Mouse (Mus musculus) midbrain, embryonic 11.5 days (tissue): ENCODE results near the gene Chchd6. TPM values are rescaled to one million over a fixed set of nuclear protein-coding genes. Genes with fewer than 3 reads are reported as not detected.
A peak's percentile ranks its signal among the peaks of the same experiment; 100 is the strongest.

ENCODE experiments used
- ATAC-seq: fragments of 200-750 bp; cut with Nextera tagmentation; 2 replicates; pipeline ENCODE4 v1.8.0; 2017; ENCODE audit warnings: moderate TSS enrichment, moderate library complexity; ENCODE audit not compliant: low FRiP score
- DNase-seq: peaks from one replicate; pipeline ENCODE4 v3.0.0; 2015; ENCODE audit warnings: low spot score; ENCODE audit errors: missing footprints
- H3K27ac ChIP-seq: fragments of 300-500 bp; sonication (generic); 2 replicates; pipeline ENCODE4 v1.5.1; 2014; ENCODE audit warnings: low read depth, low read length
- H3K27me3 ChIP-seq: fragments of 300-500 bp; sonication (generic); 2 replicates; pipeline ENCODE4 v1.6.1; 2014; ENCODE audit warnings: mild to moderate bottlenecking, low read length, moderate library complexity, mixed read lengths; ENCODE audit not compliant: control insufficient read depth, insufficient read depth
- H3K36me3 ChIP-seq: fragments of 300-500 bp; sonication (generic); 2 replicates; pipeline ENCODE4 v1.6.1; 2014; ENCODE audit warnings: mild to moderate bottlenecking, low read length, moderate library complexity, mixed read lengths; ENCODE audit not compliant: control insufficient read depth, insufficient read depth
- H3K4me1 ChIP-seq: fragments of 300-500 bp; sonication (generic); 2 replicates; pipeline ENCODE4 v1.6.1; 2014; ENCODE audit warnings: low read length; ENCODE audit not compliant: control insufficient read depth, insufficient read depth
- H3K4me2 ChIP-seq: fragments of 300-500 bp; sonication (generic); 2 replicates; pipeline ENCODE4 v1.6.1; 2014; ENCODE audit warnings: mild to moderate bottlenecking, moderate library complexity
- H3K4me3 ChIP-seq: fragments of 300-500 bp; sonication (generic); 2 replicates; pipeline ENCODE4 v1.5.1; 2014; ENCODE audit warnings: low read depth, low read length
- H3K9ac ChIP-seq: fragments of 300-500 bp; sonication (generic); 2 replicates; pipeline ENCODE4 v1.6.1; 2014; ENCODE audit warnings: low read length
- H3K9me3 ChIP-seq: fragments of 300-500 bp; sonication (generic); 2 replicates; pipeline ENCODE4 v1.6.1; 2016; ENCODE audit warnings: low read length; ENCODE audit not compliant: control insufficient read depth
- WGBS: fragments of 180-500 bp; shearing (Covaris S2); extraction: QIAGEN DNeasy Blood & Tissue Kit; methylation state at CpG from one replicate; pipeline ENCODE4 v1.1.7; 2014; 5-methylcytosine and 5-hydroxymethylcytosine counted together
- polyA plus RNA-seq: library from polyadenylated mRNA; unstranded; fragments of >200 nt; fragmentation: Nextera tagmentation; extraction: Ambion mirVana; gene quantifications from 2 replicates; pipeline ENCODE4 v1.2.1, GENCODE M21; 2014

Chchd6 gene
- polyA plus RNA-seq, 1 experiment from 2014 or later, result 103 TPM

DNA sequence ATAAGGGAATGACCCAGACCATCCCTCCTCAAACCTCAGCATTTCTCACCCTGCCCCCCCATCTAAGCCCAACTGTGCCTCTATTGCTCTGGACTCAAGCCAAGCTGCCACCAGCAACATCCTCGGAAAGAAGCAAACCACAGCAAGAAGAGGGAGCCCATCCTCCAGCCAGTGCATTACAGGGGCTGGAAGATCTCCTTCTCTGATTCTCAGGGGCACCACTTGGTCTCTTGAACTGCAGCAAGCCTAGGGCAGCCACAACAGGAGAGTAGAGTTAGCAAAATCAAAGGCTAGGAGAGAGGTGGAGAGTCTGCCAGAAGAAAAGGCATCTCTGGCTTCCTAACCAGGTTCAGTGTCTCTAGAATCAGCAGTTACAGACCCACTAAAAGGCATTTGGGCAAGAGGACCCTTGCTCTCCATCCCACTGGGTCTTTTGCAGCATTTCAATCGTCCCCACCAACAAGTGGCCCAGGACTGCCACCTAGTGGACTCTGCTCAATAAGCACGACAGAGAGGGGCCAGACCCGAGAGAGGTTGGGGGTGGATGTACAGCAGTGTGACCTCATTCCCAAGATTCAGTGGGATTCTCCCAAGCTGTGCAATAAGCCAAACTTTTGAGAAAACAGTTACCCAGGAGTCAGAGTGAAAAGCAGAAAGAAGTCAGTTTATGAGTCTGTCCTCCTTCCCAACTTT, 42.3 kb downstream of the Chchd6 start:
- Histone ChIP-seq H3K27ac (no peak overlapping the region), H3K36me3 (no peaks in the 10 kb centered on the region), H3K4me3 (no peak overlapping the region), H3K9me3 (no peaks in the 10 kb centered on the region), H3K9ac (no peak overlapping the region), H3K4me1 (peaks cover 3% of the 10 kb centered on the region; the same call in 1 of the 2 replicates), H3K4me2 (no peak overlapping the region), H3K27me3 (no peaks in the 10 kb centered on the region)
- WGBS, result 17% methylated on average over 4 of the region's 4 CpGs
- DNase-seq (peak; percentile 98), ATAC-seq (peak; percentile 81)

DNA sequence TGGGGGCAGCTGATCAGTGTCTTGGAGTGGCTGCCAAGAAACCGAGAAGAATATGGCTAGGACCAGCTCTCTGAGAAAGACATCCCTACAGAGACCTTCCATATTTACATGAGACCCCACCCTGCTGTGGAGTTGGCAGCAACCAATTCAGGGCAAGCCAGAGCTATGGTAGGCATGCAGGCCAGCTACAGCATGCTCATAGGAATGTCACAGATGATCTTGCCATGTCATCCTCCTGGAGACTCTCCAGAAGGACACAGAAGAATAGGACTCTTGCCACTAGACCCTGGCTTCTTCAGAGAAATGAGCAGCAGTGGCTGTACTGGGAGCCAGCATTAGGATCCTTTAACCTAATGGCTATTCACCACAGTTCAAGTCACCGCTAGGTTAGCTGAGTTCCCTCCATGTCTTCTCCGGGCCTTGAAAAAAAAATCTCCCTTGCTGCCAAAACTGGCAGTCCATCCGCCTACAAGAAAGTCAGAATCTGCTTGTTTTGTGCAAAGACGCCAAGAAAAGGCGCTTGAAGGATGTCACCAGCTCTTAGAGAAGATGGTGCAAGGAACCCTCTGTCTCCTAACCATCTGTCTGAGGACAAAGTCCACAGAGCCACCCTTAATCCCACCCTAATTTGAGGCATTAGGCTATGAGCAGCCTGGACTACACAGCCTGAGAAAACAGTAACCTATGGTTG, 43.0 kb downstream of the Chchd6 start:
- DNase-seq, result peak; percentile 6
- Histone ChIP-seq H3K4me1 (peaks cover 3% of the 10 kb centered on the region; the same call in 1 of the 2 replicates), H3K27ac (no peak overlapping the region), H3K9ac (no peak overlapping the region), H3K36me3 (no peaks in the 10 kb centered on the region), H3K9me3 (no peaks in the 10 kb centered on the region), H3K4me2 (no peak overlapping the region), H3K27me3 (no peaks in the 10 kb centered on the region), H3K4me3 (no peak overlapping the region)
- ATAC-seq, result no peak
- WGBS, result 87% methylated on average over 6 of the region's 6 CpGs

DNA sequence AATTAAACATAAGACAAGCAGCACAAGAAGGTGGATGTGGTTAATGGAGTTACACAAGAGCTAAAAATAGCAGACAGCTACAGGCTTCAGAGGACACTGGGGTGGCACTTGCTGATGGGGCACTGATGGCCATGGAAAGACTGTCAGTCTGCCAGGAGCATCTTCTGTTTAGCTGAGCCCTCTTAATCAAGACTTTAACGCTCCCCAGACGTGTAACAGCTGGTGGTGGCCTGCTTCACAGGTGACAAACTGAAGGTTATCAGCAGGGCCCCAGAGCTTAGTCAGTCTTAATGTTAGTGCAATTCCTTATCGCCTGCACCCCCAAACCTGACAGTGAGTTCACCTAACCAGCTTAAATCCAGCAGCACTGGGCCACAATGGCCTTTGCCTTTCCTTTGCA, 46.3 kb downstream of the Chchd6 start:
- Histone ChIP-seq H3K27me3 (no peaks in the 10 kb centered on the region), H3K9ac (no peak overlapping the region), H3K4me2 (no peak overlapping the region), H3K27ac (no peak overlapping the region), H3K36me3 (no peaks in the 10 kb centered on the region), H3K9me3 (no peaks in the 10 kb centered on the region), H3K4me1 (no peaks in the 10 kb centered on the region), H3K4me3 (no peak overlapping the region)
- no peak for ATAC-seq
- WGBS, result 64% methylated on average over 3 of the region's 3 CpGs
- peak; percentile 62 for DNase-seq

DNA sequence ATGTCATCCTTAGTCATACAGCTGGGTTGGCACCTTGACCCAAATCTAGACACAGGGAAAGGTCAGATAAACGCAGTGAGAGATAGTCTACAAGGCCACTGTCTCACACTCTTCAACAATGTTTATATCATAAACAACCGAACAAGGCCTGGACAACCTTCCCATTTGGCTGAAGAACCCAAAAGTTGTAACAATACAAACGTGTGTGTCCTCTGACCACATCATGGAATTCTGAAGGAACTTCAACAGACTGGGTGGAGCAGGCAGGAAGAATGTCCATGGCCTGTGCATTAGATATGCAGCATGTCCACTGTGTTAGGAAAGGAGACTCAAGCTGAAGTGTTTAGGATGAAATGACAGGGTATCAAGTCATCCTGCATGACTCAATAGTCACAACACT, 47.5 kb downstream of the Chchd6 start:
- ATAC-seq (no peak), DNase-seq (no peak)
- Histone ChIP-seq H3K9me3 (no peaks in the 10 kb centered on the region), H3K9ac (no peak overlapping the region), H3K27ac (no peak overlapping the region), H3K4me2 (no peak overlapping the region), H3K4me3 (no peak overlapping the region), H3K4me1 (no peaks in the 10 kb centered on the region), H3K27me3 (no peaks in the 10 kb centered on the region), H3K36me3 (no peaks in the 10 kb centered on the region)
- WGBS, result 82% methylated on average over 3 of the region's 3 CpGs

DNA sequence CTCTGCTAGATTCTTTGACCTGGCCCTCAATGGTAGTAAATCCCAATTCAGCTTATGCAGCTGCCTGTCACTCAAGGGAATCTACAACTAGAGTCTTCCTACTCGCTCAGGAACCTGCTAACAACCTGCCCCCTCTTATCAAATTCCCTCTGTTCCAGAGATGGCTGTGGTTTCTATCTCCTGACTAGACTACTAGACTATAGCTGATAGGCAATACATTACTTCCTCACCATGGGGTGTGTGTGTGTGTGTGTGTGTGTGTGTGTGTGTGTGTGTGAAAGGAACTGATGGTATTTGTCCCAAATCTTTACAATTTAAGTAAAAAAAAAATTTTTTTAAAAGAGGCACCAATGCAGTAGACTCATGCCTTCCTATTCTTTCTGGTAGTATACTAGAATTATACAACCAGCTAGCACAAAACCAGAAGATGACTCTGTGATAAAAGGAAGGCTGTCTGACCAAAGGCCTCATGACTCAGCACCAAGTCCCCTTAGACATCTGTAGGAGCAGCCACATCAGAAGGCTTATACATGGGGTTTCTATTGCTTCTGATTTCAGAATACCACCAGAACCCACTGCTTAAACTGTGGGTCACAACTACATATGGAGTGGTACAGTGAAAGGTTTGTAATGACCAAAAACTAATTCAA, 57.2 kb downstream of the Chchd6 start:
- DNase-seq, result no peak
- no peaks in the 10 kb centered on the region for H3K4me1 ChIP-seq
- H3K9me3 ChIP-seq, result no peaks in the 10 kb centered on the region
- ATAC-seq, result no peak
- H3K4me3 ChIP-seq, result no peak overlapping the region
- no peaks in the 10 kb centered on the region for H3K27me3 ChIP-seq
- H3K36me3 ChIP-seq, result no peaks in the 10 kb centered on the region
- no peak overlapping the region for H3K27ac ChIP-seq
- H3K9ac ChIP-seq, result no peak overlapping the region
- no peak overlapping the region for H3K4me2 ChIP-seq
- 91% methylated on average over 1 of the region's 1 CpGs for WGBS

DNA sequence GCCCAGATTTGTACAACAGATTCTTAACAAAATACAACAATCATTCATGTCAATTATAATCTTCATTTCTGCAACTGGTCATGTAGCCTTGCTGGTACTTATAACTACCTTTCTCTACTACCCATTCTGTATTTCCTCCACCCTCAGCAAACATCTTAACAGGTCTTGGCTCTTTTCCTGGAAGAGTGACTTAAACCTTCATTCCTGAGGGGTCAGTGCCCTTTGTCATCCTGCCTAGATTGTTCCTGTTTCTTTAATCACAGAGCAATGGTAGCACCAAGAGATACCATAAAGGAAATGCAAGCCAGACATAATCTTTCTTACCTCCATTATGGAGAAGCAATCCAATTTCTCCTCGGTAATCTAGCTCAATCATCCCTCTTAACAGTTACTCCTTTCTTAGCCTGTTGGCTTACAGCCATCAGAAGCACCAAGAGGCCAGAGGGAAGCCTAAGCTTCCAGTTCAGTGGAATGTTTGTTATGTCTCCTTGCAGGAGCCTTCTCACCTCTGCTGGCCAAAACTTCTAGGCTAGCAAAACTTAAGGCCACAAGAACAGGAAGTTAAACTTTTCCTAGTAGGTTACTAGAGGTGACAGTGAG, 59.7 kb downstream of the Chchd6 start:
- Histone ChIP-seq H3K4me1 (no peaks in the 10 kb centered on the region), H3K4me3 (no peak overlapping the region), H3K27me3 (no peaks in the 10 kb centered on the region), H3K9me3 (no peaks in the 10 kb centered on the region), H3K4me2 (no peak overlapping the region), H3K36me3 (no peaks in the 10 kb centered on the region), H3K27ac (no peak overlapping the region), H3K9ac (no peak overlapping the region)
- 74% methylated on average over 1 of the region's 1 CpGs for WGBS
- DNase-seq (no peak), ATAC-seq (no peak)

DNA sequence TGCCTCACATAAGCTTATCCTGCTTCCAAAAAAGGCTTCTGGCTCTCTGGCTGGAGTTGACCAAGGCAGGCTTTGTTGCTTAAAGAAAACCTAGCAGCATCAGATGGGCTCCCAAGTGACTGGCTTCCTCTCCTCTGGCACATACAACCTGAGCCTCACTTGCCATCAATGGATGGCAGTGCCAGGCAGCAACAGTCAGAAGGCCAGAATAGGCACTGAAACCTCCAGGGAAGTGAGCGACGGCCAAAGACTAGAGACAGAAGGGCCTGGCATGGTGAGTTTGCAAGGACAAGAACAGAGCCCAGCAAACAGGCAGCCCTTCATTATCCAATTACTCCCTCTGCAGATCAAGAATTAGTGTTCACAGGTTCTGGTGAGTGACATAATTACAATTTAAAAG, 70.7 kb downstream of the Chchd6 start:
- WGBS, result 98% methylated on average over 2 of the region's 2 CpGs
- Histone ChIP-seq H3K4me2 (no peak overlapping the region), H3K9me3 (no peaks in the 10 kb centered on the region), H3K36me3 (no peaks in the 10 kb centered on the region), H3K4me1 (no peaks in the 10 kb centered on the region), H3K4me3 (no peak overlapping the region), H3K27me3 (no peaks in the 10 kb centered on the region), H3K27ac (no peak overlapping the region), H3K9ac (no peak overlapping the region)
- DNase-seq (no peak), ATAC-seq (no peak)

DNA sequence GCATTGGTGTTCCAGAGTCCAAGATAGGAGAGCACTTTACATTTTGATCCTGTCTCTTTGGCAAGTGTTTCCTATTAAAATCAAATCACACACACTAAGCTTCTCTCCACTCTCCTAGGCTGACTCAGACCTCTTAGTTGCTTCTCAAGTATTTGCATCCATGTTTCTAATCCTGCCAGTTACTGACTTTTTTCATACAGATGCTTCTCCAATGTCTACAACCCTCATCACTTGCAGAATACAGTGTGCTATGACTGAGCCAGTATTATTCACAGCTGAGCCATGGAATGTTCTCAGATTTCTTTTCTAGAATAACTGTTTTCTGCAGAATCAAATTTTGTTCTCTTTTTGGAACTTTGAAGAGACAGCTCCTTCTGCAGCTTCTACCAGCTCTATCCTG, 85.3 kb downstream of the Chchd6 start:
- ATAC-seq (no peak), DNase-seq (no peak)
- Histone ChIP-seq H3K36me3 (no peaks in the 10 kb centered on the region), H3K4me1 (no peaks in the 10 kb centered on the region), H3K9me3 (no peaks in the 10 kb centered on the region), H3K27ac (no peak overlapping the region), H3K4me3 (no peak overlapping the region), H3K9ac (no peak overlapping the region), H3K27me3 (no peaks in the 10 kb centered on the region), H3K4me2 (no peak overlapping the region)

DNA sequence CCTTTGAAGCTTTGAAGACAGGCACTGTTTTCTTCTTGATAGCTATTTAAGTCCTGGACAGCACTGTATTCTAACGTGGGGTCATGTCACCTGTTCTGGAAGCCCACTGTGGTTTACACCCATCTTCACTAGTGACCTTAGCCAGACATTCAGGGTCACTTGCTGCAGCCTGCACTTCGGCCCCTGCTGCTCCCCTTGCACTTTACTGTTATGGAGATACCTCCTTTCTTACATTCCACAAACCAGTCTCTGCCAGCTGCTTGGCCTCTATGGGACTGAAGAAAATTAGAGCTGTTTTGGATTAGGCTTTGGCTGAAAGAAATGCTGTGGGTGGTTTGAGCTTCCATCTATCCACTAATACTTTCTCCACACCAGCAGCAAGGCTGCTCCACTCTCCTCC, 86.7 kb downstream of the Chchd6 start:
- Histone ChIP-seq H3K36me3 (no peaks in the 10 kb centered on the region), H3K9me3 (no peaks in the 10 kb centered on the region), H3K4me1 (no peaks in the 10 kb centered on the region), H3K4me2 (no peak overlapping the region), H3K4me3 (no peak overlapping the region), H3K9ac (no peak overlapping the region), H3K27me3 (no peaks in the 10 kb centered on the region), H3K27ac (no peak overlapping the region)
- ATAC-seq (no peak), DNase-seq (no peak)
- WGBS, result 71% methylated on average over 2 of the region's 2 CpGs
